In genomic region chr1:73972726-73973125, GRCm38 (mm10) we compare ENCODE assay signal across 18 mouse cellular contexts.
A peak's percentile ranks its signal among the peaks of the same experiment; 100 is the strongest.
DNase-seq lines count a peak whose midpoint lies in the region; ATAC-seq and TF ChIP-seq lines count a peak whose summit lies in the region.
"Had no signal": no experiment of that assay in that cellular context is flagged by ENCODE, and none has a peak within 500 bp of the region (broad histone marks: within the 10 kb centered on the region; RNA-seq: fewer than 3 reads in every experiment).

No protein-coding gene starts in this region.

- TF ChIP-seq CTCF in heart, adult 2 months (IDR thresholded peaks at IDR 0.05) = no peak
- TF ChIP-seq CTCF in stomach, postnatal 0 days (IDR thresholded peaks at IDR 0.05; ENCODE audit: low read depth) = no peak

- H3K27ac ChIP-seq in heart, adult 2 months = peak overlapping the region; percentile 12; the same call in 1 of the 2 replicates
- no peak overlapping the region for H3K27ac ChIP-seq in kidney, embryonic 14.5 days (ENCODE audit: low read depth, low read length)
- peak overlapping the region; percentile 68 for H3K27ac ChIP-seq in intestine, embryonic 15.5 days
- peak overlapping the region; percentile 45; the same call in 1 of the 2 replicates for H3K27ac ChIP-seq in stomach, postnatal 0 days (replicated peaks)
- H3K27ac ChIP-seq: embryonic facial prominence, embryonic 12.5 days; hindbrain, embryonic 10.5 days; neural tube, embryonic 13.5 days had no signal

- peaks cover 2% of the 10 kb centered on the region; the same call in 1 of the 2 replicates for H3K79me2 ChIP-seq in heart, adult 2 months (replicated peaks; ENCODE audit: control insufficient read depth, insufficient read depth, low read length)

- DNase-seq in heart, adult 2 months = no peak
- no peak for DNase-seq in heart, postnatal 14 days
- DNase-seq in kidney, postnatal 10 days = no peak
- no peak for DNase-seq in stomach, postnatal 0 days (ENCODE audit: low spot score)
- DNase-seq in lung, postnatal 25 days (ENCODE audit: low spot score) = no peak
- DNase-seq: adrenal gland, postnatal 25 days; B cell, adult 2 months; cerebellum, adult 2 months; gastrocnemius, postnatal 10 days; kidney, postnatal 25 days; right cerebral cortex, postnatal 25 days; thymus, postnatal 36 days had no signal

- no peak for TF ChIP-seq EP300 in heart, adult 2 months (IDR thresholded peaks at IDR 0.05; ENCODE audit: insufficient read depth, low read depth, low read length)
- TF ChIP-seq EP300 in stomach, postnatal 0 days (optimal IDR thresholded peaks at IDR 0.05) = no peak

- intact Hi-C loops in heart, adult 2 months (cut with DNase I) = no loop called here
- intact Hi-C loops in heart, postnatal 14 days (cut with DNase I) = loop anchor here (5.0 kb wide), 1 partner anchor 45 kb away; no protein-coding TSS in a partner anchor

- H3K4me3 ChIP-seq in heart, adult 2 months = no peak overlapping the region
- no peak overlapping the region for H3K4me3 ChIP-seq in kidney, embryonic 14.5 days (ENCODE audit: low read length)
- no peak overlapping the region for H3K4me3 ChIP-seq in intestine, embryonic 15.5 days (replicated peaks)
- no peak overlapping the region for H3K4me3 ChIP-seq in stomach, postnatal 0 days (ENCODE audit: low read depth, low read length)
- H3K4me3 ChIP-seq: embryonic facial prominence, embryonic 12.5 days; hindbrain, embryonic 10.5 days; neural tube, embryonic 13.5 days had no signal

- no peak overlapping the region for H3K9ac ChIP-seq in heart, adult 2 months (ENCODE audit: low read depth, low read length)
- 0 out of 2 replicates have a peak overlapping the region, but pooled peaks have one; percentile 23 for H3K9ac ChIP-seq in kidney, embryonic 14.5 days (ENCODE audit: low read depth, low read length)
- H3K9ac ChIP-seq in intestine, embryonic 15.5 days = no peak overlapping the region
- H3K9ac ChIP-seq in stomach, postnatal 0 days (ENCODE audit: low read length) = no peak overlapping the region
- H3K9ac ChIP-seq: embryonic facial prominence, embryonic 12.5 days; neural tube, embryonic 13.5 days had no signal

- TF ChIP-seq POLR2A in heart, adult 2 months (IDR thresholded peaks at IDR 0.05; ENCODE audit: insufficient read depth, low read depth, low read length) = no peak

- H3K4me1 ChIP-seq in heart, adult 2 months (ENCODE audit: control insufficient read depth, insufficient read depth, low read length) = peaks cover 37% of the 10 kb centered on the region
- peaks cover 26% of the 10 kb centered on the region for H3K4me1 ChIP-seq in kidney, embryonic 14.5 days (ENCODE audit: control insufficient read depth, insufficient read depth, low read length)
- H3K4me1 ChIP-seq in intestine, embryonic 15.5 days (replicated peaks) = peaks cover 39% of the 10 kb centered on the region
- H3K4me1 ChIP-seq in stomach, postnatal 0 days (replicated peaks; ENCODE audit: control insufficient read depth, insufficient read depth) = peaks cover 4% of the 10 kb centered on the region; the same call in 1 of the 2 replicates

- H3K4me2 ChIP-seq in kidney, embryonic 14.5 days (replicated peaks; ENCODE audit: low read depth, low read length) = no peak overlapping the region
- H3K4me2 ChIP-seq in intestine, embryonic 15.5 days (replicated peaks) = no peak overlapping the region
- no peak overlapping the region for H3K4me2 ChIP-seq in stomach, postnatal 0 days (replicated peaks; ENCODE audit: low read depth)
- H3K4me2 ChIP-seq: embryonic facial prominence, embryonic 12.5 days; midbrain, embryonic 11.5 days; neural tube, embryonic 13.5 days had no signal

- peaks cover 40% of the 10 kb centered on the region for H3K36me3 ChIP-seq in heart, adult 2 months (ENCODE audit: control insufficient read depth, insufficient read depth, low read length)
- peaks cover 18% of the 10 kb centered on the region; the same call in 1 of the 2 replicates for H3K36me3 ChIP-seq in kidney, embryonic 14.5 days (ENCODE audit: control insufficient read depth, insufficient read depth, low read length)
- H3K36me3 ChIP-seq in intestine, embryonic 15.5 days = no peaks in the 10 kb centered on the region
- peaks cover 5% of the 10 kb centered on the region for H3K36me3 ChIP-seq in stomach, postnatal 0 days (ENCODE audit: control insufficient read depth, insufficient read depth, low read length)
- H3K36me3 ChIP-seq: neural tube, embryonic 13.5 days had no signal

- WGBS in heart, adult 2 months = 53% methylated on average over 5 of the region's 5 CpGs
- 43% methylated on average over 5 of the region's 5 CpGs for WGBS in kidney, embryonic 14.5 days
- 39% methylated on average over 5 of the region's 5 CpGs for WGBS in intestine, embryonic 15.5 days
- WGBS in stomach, postnatal 0 days = 28% methylated on average over 5 of the region's 5 CpGs

- H3K9me3 ChIP-seq in kidney, embryonic 14.5 days (ENCODE audit: control insufficient read depth, low read length) = no peaks in the 10 kb centered on the region
- H3K9me3 ChIP-seq in intestine, embryonic 15.5 days = no peaks in the 10 kb centered on the region
- no peaks in the 10 kb centered on the region for H3K9me3 ChIP-seq in stomach, postnatal 0 days (ENCODE audit: control insufficient read depth, low read length)
- H3K9me3 ChIP-seq: embryonic facial prominence, embryonic 12.5 days; hindbrain, embryonic 10.5 days; neural tube, embryonic 13.5 days had no signal

- no peaks in the 10 kb centered on the region for H3K27me3 ChIP-seq in heart, adult 2 months (ENCODE audit: control insufficient read depth, insufficient read depth, low read length)
- no peaks in the 10 kb centered on the region for H3K27me3 ChIP-seq in kidney, embryonic 14.5 days (ENCODE audit: control insufficient read depth, insufficient read depth, low read length)
- no peaks in the 10 kb centered on the region for H3K27me3 ChIP-seq in intestine, embryonic 15.5 days (replicated peaks)
- no peaks in the 10 kb centered on the region for H3K27me3 ChIP-seq in stomach, postnatal 0 days (ENCODE audit: control insufficient read depth, insufficient read depth, low read length)
- H3K27me3 ChIP-seq: embryonic facial prominence, embryonic 12.5 days; neural tube, embryonic 13.5 days had no signal

- ATAC-seq in kidney, embryonic 14.5 days (ENCODE audit: low FRiP score, low TSS enrichment) = no peak
- ATAC-seq in intestine, embryonic 15.5 days = peak; percentile 31; the same call in 1 of the 2 replicates
- ATAC-seq in stomach, postnatal 0 days (ENCODE audit: low FRiP score, low TSS enrichment) = peak; percentile 48; the same call in 1 of the 2 replicates
